Comparison of ENCODE assay signal across 9 mouse cellular contexts in genomic region chr7:132786011-132786410, GRCm38 (mm10). TPM values are rescaled to one million over a fixed set of nuclear protein-coding genes. Genes with fewer than 3 reads are reported as not detected.
DNase-seq lines count a peak whose midpoint lies in the region; ATAC-seq and TF ChIP-seq lines count a peak whose summit lies in the region.
"Had no signal": no experiment of that assay in that cellular context is flagged by ENCODE, and none has a peak within 500 bp of the region (broad histone marks: within the 10 kb centered on the region; RNA-seq: fewer than 3 reads in every experiment).

No protein-coding gene starts in this region.

- H3K4me2 ChIP-seq in heart, embryonic 11.5 days, result no peak overlapping the region
- H3K4me2 ChIP-seq: limb, embryonic 12.5 days had no signal

- no peak overlapping the region for H3K4me3 ChIP-seq in kidney, adult 2 months (ENCODE audit: insufficient read depth, low read depth, low read length)
- no peak overlapping the region for H3K4me3 ChIP-seq in heart, embryonic 11.5 days (ENCODE audit: low read depth, low read length)
- H3K4me3 ChIP-seq: limb, embryonic 12.5 days had no signal

- no peaks in the 10 kb centered on the region for H3K27me3 ChIP-seq in kidney, adult 2 months (replicated peaks; ENCODE audit: control insufficient read depth, insufficient read depth, low read length)
- no peaks in the 10 kb centered on the region for H3K27me3 ChIP-seq in heart, embryonic 11.5 days (ENCODE audit: control insufficient read depth, insufficient read depth, low read length)
- H3K27me3 ChIP-seq: limb, embryonic 12.5 days had no signal

- WGBS in kidney, adult 2 months, result 31% methylated on average over 7 of the region's 7 CpGs
- 18% methylated on average over 7 of the region's 7 CpGs for WGBS in heart, embryonic 11.5 days (ENCODE audit: insufficient replicate concordance)

- no peak overlapping the region for H3K9ac ChIP-seq in heart, embryonic 11.5 days (ENCODE audit: low read depth, low read length)
- H3K9ac ChIP-seq: limb, embryonic 12.5 days had no signal

- TF ChIP-seq POLR2A in kidney, adult 2 months (IDR thresholded peaks at IDR 0.05; ENCODE audit: low read depth, low read length), result no peak

- peaks cover 44% of the 10 kb centered on the region for H3K4me1 ChIP-seq in kidney, adult 2 months (ENCODE audit: control insufficient read depth, insufficient read depth, low read length)
- H3K4me1 ChIP-seq in heart, embryonic 11.5 days (ENCODE audit: control insufficient read depth, insufficient read depth, low read length), result peaks cover 55% of the 10 kb centered on the region

- H3K9me3 ChIP-seq in heart, embryonic 11.5 days (replicated peaks; ENCODE audit: control insufficient read depth, low read length), result no peaks in the 10 kb centered on the region
- H3K9me3 ChIP-seq: limb, embryonic 12.5 days had no signal

- H3K36me3 ChIP-seq in kidney, adult 2 months (ENCODE audit: control insufficient read depth, insufficient read depth, low read length), result no peaks in the 10 kb centered on the region
- H3K36me3 ChIP-seq in heart, embryonic 11.5 days (ENCODE audit: control insufficient read depth, insufficient read depth, low read length), result no peaks in the 10 kb centered on the region
- H3K36me3 ChIP-seq: limb, embryonic 12.5 days had no signal

- no peak for TF ChIP-seq CTCF in kidney, adult 2 months (conservative IDR thresholded peaks at IDR 0.05; ENCODE audit: insufficient read depth, insufficient read length, low read depth, low read length)

- H3K27ac ChIP-seq in kidney, adult 2 months (ENCODE audit: insufficient read depth, low read depth, low read length), result peak overlapping the region; percentile 67
- H3K27ac ChIP-seq in heart, embryonic 11.5 days (ENCODE audit: low read depth, low read length), result peak overlapping the region; percentile 77
- H3K27ac ChIP-seq: limb, embryonic 12.5 days had no signal

- DNase-seq in kidney, adult 2 months, result peak; percentile 64
- no peak for DNase-seq in kidney, adult 11 months
- peak; percentile 72 for DNase-seq in brain, adult 2 months (ENCODE audit: low read depth, low spot score)
- peak; percentile 63 for DNase-seq in kidney, postnatal 14 days
- no peak for DNase-seq in urinary bladder, postnatal 25 days (ENCODE audit: low spot score)
- DNase-seq in spleen, postnatal 4 days (ENCODE audit: low spot score in 2 of 2), result no peak
- DNase-seq: cerebellum, postnatal 36 days had no signal

- no peak for ATAC-seq in heart, embryonic 11.5 days (replicated peaks; ENCODE audit: insufficient number of reproducible peaks, low FRiP score, low TSS enrichment)

RNA-seq across cellular contexts. Expression of gene Fam53b, which starts 27.7 kb away (rescaled TPM):
- polyA plus RNA-seq in kidney, adult 2 months (2012; rRNA removed), result 29.3 and 31.1 TPM in 2 replicates
- polyA plus RNA-seq in heart, embryonic 11.5 days (2014; fragmentation: Nextera tagmentation; extraction: Ambion mirVana), result 11.9 and 14.5 TPM in 2 replicates

Comparison
In these comparisons a context has a peak if more than half of its experiments do, and no peak if none do; other contexts are left out.
1. DNase-seq: peak in kidney, adult 2 months (single experiment), brain, adult 2 months (single experiment) and kidney, postnatal 14 days (single experiment); none in kidney, adult 11 months (single experiment), urinary bladder, postnatal 25 days (single experiment) and spleen, postnatal 4 days (0 of 2).